Mouse (Mus musculus) cerebellum, adult 11 months (tissue): ENCODE measurements around the gene Hgd.

Experiments used
- DNase-seq: peaks from one replicate; pipeline ENCODE4 v3.0.0; 2022

Gene Hgd

GRCm38 (mm10) chr16:37579994-37580393 is at the start of gene Hgd:
TSS of gene Hgd (plus strand) at chr16:37580153.
- no peak for DNase-seq

- DNase-seq: no peak
Observed at GRCm38 (mm10) chr16:37530170-37530569, 49.8 kb upstream of the Hgd start.

- no peak for DNase-seq
Observed at GRCm38 (mm10) chr16:37532046-37532445, 47.9 kb upstream of the Hgd start.

GRCm38 (mm10) chr16:37533369-37534068 is 46.4 kb upstream of the Hgd start:
- DNase-seq: no peak

- no peak for DNase-seq
Observed at GRCm38 (mm10) chr16:37539240-37539610, 40.7 kb upstream of the Hgd start.

- DNase-seq: peak; percentile 97
Observed at GRCm38 (mm10) chr16:37539611-37540580, 40.1 kb upstream of the Hgd start, which contains the start of the genes Gtf2e1 and Rabl3. TSS of gene Gtf2e1 (minus strand) at chr16:37539789. TSS of gene Rabl3 (plus strand) at chr16:37539885.

- peak; percentile 11 for DNase-seq
Observed at GRCm38 (mm10) chr16:37540776-37541175, 39.2 kb upstream of the Hgd start.

- DNase-seq: no peak
Observed at GRCm38 (mm10) chr16:37546312-37546711, 33.6 kb upstream of the Hgd start.

GRCm38 (mm10) chr16:37550266-37550665 is 29.7 kb upstream of the Hgd start:
- no peak for DNase-seq

- DNase-seq: no peak
Observed at GRCm38 (mm10) chr16:37550981-37551380, 29.0 kb upstream of the Hgd start.

- DNase-seq: no peak
Observed at GRCm38 (mm10) chr16:37552824-37553223, 27.1 kb upstream of the Hgd start.

GRCm38 (mm10) chr16:37562414-37562813 is 17.5 kb upstream of the Hgd start:
- no peak for DNase-seq

- DNase-seq: no peak
Observed at GRCm38 (mm10) chr16:37562961-37563360, 17.0 kb upstream of the Hgd start.

- no peak for DNase-seq
Observed at GRCm38 (mm10) chr16:37565117-37565516, 14.8 kb upstream of the Hgd start.

- DNase-seq: no peak
Observed at GRCm38 (mm10) chr16:37566107-37566506, 13.8 kb upstream of the Hgd start.

- no peak for DNase-seq
Observed at GRCm38 (mm10) chr16:37567113-37568050, 12.6 kb upstream of the Hgd start.

- DNase-seq: no peak
Observed at GRCm38 (mm10) chr16:37571554-37571953, 8.4 kb upstream of the Hgd start.

- no peak for DNase-seq
Observed at GRCm38 (mm10) chr16:37572117-37572754, 7.7 kb upstream of the Hgd start.

- no peak for DNase-seq
Observed at GRCm38 (mm10) chr16:37573061-37573460, 6.9 kb upstream of the Hgd start.

- no peak for DNase-seq
Observed at GRCm38 (mm10) chr16:37575325-37575724, 4.6 kb upstream of the Hgd start.

GRCm38 (mm10) chr16:37579591-37579990 is 362 bp upstream of the Hgd start:
- DNase-seq: no peak

GRCm38 (mm10) chr16:37580651-37581050 is 698 bp downstream of the Hgd start:
- no peak for DNase-seq
